In the genomic region with DNA sequence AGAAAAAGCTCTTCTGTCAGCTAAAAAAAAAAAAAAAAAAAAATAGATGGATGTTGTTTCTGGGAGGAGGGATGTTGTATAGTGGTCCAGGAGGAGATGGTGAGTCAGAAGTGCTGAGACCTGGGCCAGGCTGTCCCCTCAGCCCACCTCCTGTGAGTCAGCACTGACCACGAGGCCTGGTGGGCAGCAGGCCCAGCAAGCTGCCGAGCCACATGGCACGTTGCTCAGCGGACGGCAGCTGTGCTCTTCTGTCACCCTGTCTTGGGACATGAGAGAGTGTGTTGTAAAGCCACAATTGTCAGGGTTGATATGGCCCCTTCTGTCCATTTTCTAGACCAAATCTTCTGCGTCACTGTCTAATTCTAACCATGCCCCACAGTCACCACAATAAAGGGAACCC, we compare ENCODE assay signal across 10 mouse cellular contexts.
DNase-seq lines count a peak whose midpoint lies in the region; ATAC-seq and TF ChIP-seq lines count a peak whose summit lies in the region.
"Had no signal": no experiment of that assay in that cellular context is flagged by ENCODE, and none has a peak within 500 bp of the region (broad histone marks: within the 10 kb centered on the region; RNA-seq: fewer than 3 reads in every experiment).

No protein-coding gene starts in this region.

- no peaks in the 10 kb centered on the region for H3K4me1 ChIP-seq in lung, embryonic 14.5 days (ENCODE audit: insufficient read depth)
- no peaks in the 10 kb centered on the region for H3K4me1 ChIP-seq in liver, embryonic 12.5 days
- H3K4me1 ChIP-seq: midbrain, embryonic 12.5 days had no signal

- no peaks in the 10 kb centered on the region for H3K36me3 ChIP-seq in lung, embryonic 14.5 days (ENCODE audit: insufficient read depth)
- no peaks in the 10 kb centered on the region for H3K36me3 ChIP-seq in liver, embryonic 12.5 days
- H3K36me3 ChIP-seq: midbrain, embryonic 12.5 days had no signal

- no peaks in the 10 kb centered on the region for H3K9me3 ChIP-seq in lung, embryonic 14.5 days (ENCODE audit: low read depth, low read length)
- H3K9me3 ChIP-seq in liver, embryonic 12.5 days (replicated peaks): no peaks in the 10 kb centered on the region
- H3K9me3 ChIP-seq: midbrain, embryonic 12.5 days had no signal

- no peaks in the 10 kb centered on the region for H3K27me3 ChIP-seq in lung, embryonic 14.5 days (ENCODE audit: insufficient read depth, low read length)
- no peaks in the 10 kb centered on the region for H3K27me3 ChIP-seq in liver, embryonic 12.5 days (replicated peaks)
- H3K27me3 ChIP-seq: midbrain, embryonic 12.5 days had no signal

- intact Hi-C loops in gastrocnemius, postnatal 14 days (cut with DNase I; ENCODE audit: low total_unique reads): no loop called here

- peak; percentile 31 for DNase-seq in adrenal gland, adult 2 months
- no peak for DNase-seq in adrenal gland, adult 8-10 months
- peak; percentile 91 for DNase-seq in NIH3T3 (ENCODE audit: low read depth)
- DNase-seq in gastrocnemius, postnatal 14 days: peak; percentile 88
- peak; percentile 6 for DNase-seq in lung, embryonic 14.5 days
- DNase-seq: kidney, postnatal 10 days had no signal

- no peak for ATAC-seq in lung, embryonic 14.5 days (ENCODE audit: insufficient read depth)
- ATAC-seq in liver, embryonic 12.5 days: no peak
- no peak for ATAC-seq in granulocyte monocyte progenitor cell, adult 5-6 weeks (replicated peaks; ENCODE audit: poor library complexity, severe bottlenecking)
- ATAC-seq in activated CD4-positive, CD25-positive, alpha-beta regulatory T cell, adult 4 months: no peak

- TF ChIP-seq CTCF in lung, embryonic 14.5 days (IDR thresholded peaks at IDR 0.05; ENCODE audit: low read depth): no peak

- no peak overlapping the region for H3K4me2 ChIP-seq in lung, embryonic 14.5 days
- H3K4me2 ChIP-seq in liver, embryonic 12.5 days: no peak overlapping the region
- H3K4me2 ChIP-seq: midbrain, embryonic 12.5 days had no signal

- no peak overlapping the region for H3K4me3 ChIP-seq in lung, embryonic 14.5 days (ENCODE audit: low read depth, low read length)
- no peak overlapping the region for H3K4me3 ChIP-seq in liver, embryonic 12.5 days
- H3K4me3 ChIP-seq: midbrain, embryonic 12.5 days had no signal

- WGBS in lung, embryonic 14.5 days: 62% methylated on average over 6 of the region's 6 CpGs
- 66% methylated on average over 6 of the region's 6 CpGs for WGBS in liver, embryonic 12.5 days (ENCODE audit: insufficient replicate concordance)

- no peak overlapping the region for H3K27ac ChIP-seq in lung, embryonic 14.5 days (ENCODE audit: low read depth)
- H3K27ac ChIP-seq in liver, embryonic 12.5 days: no peak overlapping the region
- H3K27ac ChIP-seq: midbrain, embryonic 12.5 days had no signal

- no peak overlapping the region for H3K9ac ChIP-seq in lung, embryonic 14.5 days
- no peak overlapping the region for H3K9ac ChIP-seq in liver, embryonic 12.5 days
- H3K9ac ChIP-seq: midbrain, embryonic 12.5 days had no signal
